In genomic region chr6:72676376-72676775, GRCm38 (mm10) we compare ENCODE assay signal across 8 mouse cellular contexts. TPM values are rescaled to one million over a fixed set of nuclear protein-coding genes. Genes with fewer than 3 reads are reported as not detected.
A peak's percentile ranks its signal among the peaks of the same experiment; 100 is the strongest.
DNase-seq lines count a peak whose midpoint lies in the region; ATAC-seq and TF ChIP-seq lines count a peak whose summit lies in the region.

No protein-coding gene starts in this region.

- H3K4me2 ChIP-seq in intestine, postnatal 0 days (replicated peaks; ENCODE audit: low read depth): no peak overlapping the region

- peak; percentile 61 for TF ChIP-seq CTCF in intestine, postnatal 0 days (IDR thresholded peaks at IDR 0.05; ENCODE audit: low read depth)

- H3K36me3 ChIP-seq in intestine, postnatal 0 days (ENCODE audit: control insufficient read depth, insufficient read depth): no peaks in the 10 kb centered on the region

- WGBS in intestine, postnatal 0 days: 40% methylated on average over 2 of the region's 2 CpGs

- no peak for ATAC-seq in intestine, postnatal 0 days
- no peak for ATAC-seq in megakaryocyte progenitor cell, adult 5-6 weeks (replicated peaks; ENCODE audit: poor library complexity)

- intact Hi-C loops in heart, postnatal 25 days (cut with DNase I): no loop called here
- intact Hi-C loops in left cerebral cortex, postnatal 4 days (cut with DNase I): no loop called here

- peak; percentile 94 for DNase-seq in heart, adult 11 months
- DNase-seq in heart, postnatal 25 days (ENCODE audit: low spot score): no peak
- DNase-seq in left cerebral cortex, postnatal 4 days: peak; percentile 30
- no peak for DNase-seq in left cerebral cortex, adult 8-10 months (ENCODE audit: low spot score in 2 of 2)
- peak; percentile 66 for DNase-seq in ES-CJ7 (ENCODE audit: low read depth, low spot score)
- DNase-seq in thymus, postnatal 10 days (ENCODE audit: low spot score in 2 of 2): no peak

- H3K4me3 ChIP-seq in intestine, postnatal 0 days (ENCODE audit: low read depth, low read length): no peak overlapping the region

- no peaks in the 10 kb centered on the region for H3K9me3 ChIP-seq in intestine, postnatal 0 days (ENCODE audit: control insufficient read depth)

- no peak overlapping the region for H3K27ac ChIP-seq in intestine, postnatal 0 days (ENCODE audit: low read depth, low read length)

- H3K9ac ChIP-seq in intestine, postnatal 0 days (ENCODE audit: low read depth, low read length): no peak overlapping the region

- no peaks in the 10 kb centered on the region for H3K4me1 ChIP-seq in intestine, postnatal 0 days (replicated peaks; ENCODE audit: control insufficient read depth, insufficient read depth, low read length)

- no peaks in the 10 kb centered on the region for H3K27me3 ChIP-seq in intestine, postnatal 0 days (replicated peaks; ENCODE audit: control insufficient read depth, insufficient read depth, low read length)

RNA-seq across cellular contexts. Expression of gene Tgoln1, which starts 59.6 kb away (rescaled TPM):
- 10 to 100 TPM; 46.3 to 50.5 TPM for total RNA-seq in heart, postnatal 25 days (2021)
- total RNA-seq in left cerebral cortex, postnatal 4 days (2021): 10 to 100 TPM; 29.7 to 30.3 TPM
- total RNA-seq in left cerebral cortex, adult 8-10 months (2022): 100 to 1,000 TPM in 2 of 4 experiments, 10 to 100 TPM in 2; 93.0 to 104 (median 99.0) TPM
- polyA plus RNA-seq in intestine, postnatal 0 days (2015; fragmentation: Nextera tagmentation; extraction: Ambion mirVana): 133 and 136 TPM in 2 replicates
- total RNA-seq in megakaryocyte progenitor cell, adult 5-6 weeks (2015): 51.5 and 57.9 TPM in 2 replicates
- total RNA-seq in megakaryocyte progenitor cell, adult 5-6 weeks (2017): 55.1 and 64.4 TPM in 2 replicates

Comparison
In these comparisons a context has a peak if more than half of its experiments do, and no peak if none do; other contexts are left out.
1. DNase-seq: peak in heart, adult 11 months (single experiment), left cerebral cortex, postnatal 4 days (single experiment) and ES-CJ7 (single experiment); none in heart, postnatal 25 days (single experiment), left cerebral cortex, adult 8-10 months (0 of 2) and thymus, postnatal 10 days (0 of 2).